Mouse (Mus musculus): Measurements from ENCODE around the gene Saysd1. TPM values are rescaled to one million over a fixed set of nuclear protein-coding genes. Genes with fewer than 3 reads are reported as not detected.
"Not testable (repeated sequence)": the region's sequence is repeated elsewhere in the genome, so short reads cannot be mapped to it uniquely, and the experiment has no call there.

Saysd1 gene
- total and polyA plus RNA-seq, 3 experiments = 6.2 to 9.8 (median 7.0) TPM

DNA sequence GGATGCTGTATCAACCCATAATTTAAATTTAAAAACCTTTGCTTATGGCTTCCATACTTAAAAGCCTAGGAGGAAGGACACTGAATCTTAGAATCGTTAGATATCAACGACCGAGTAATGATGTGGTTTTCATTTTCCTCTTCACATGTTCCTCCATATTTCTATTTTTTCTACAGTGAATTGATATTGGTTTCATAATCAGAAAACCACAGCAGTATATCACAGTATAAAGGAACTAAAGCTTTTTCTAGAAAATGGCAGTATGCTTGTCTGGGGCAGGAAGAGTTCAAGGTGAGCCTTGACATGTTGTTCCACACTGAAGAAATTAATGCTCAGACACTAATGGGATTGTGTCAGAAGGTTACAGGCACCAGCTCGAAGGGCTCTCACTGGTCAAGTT lies 97.4 kb downstream of the Saysd1 start:
- DNase-seq = no peak

- no peak for DNase-seq
Observed at GRCm38 (mm10) chr14:20039795-20040194, 98.5 kb downstream of the Saysd1 start.

- DNase-seq = no peak
Observed at GRCm38 (mm10) chr14:20032738-20033116, 105.6 kb downstream of the Saysd1 start.

DNA sequence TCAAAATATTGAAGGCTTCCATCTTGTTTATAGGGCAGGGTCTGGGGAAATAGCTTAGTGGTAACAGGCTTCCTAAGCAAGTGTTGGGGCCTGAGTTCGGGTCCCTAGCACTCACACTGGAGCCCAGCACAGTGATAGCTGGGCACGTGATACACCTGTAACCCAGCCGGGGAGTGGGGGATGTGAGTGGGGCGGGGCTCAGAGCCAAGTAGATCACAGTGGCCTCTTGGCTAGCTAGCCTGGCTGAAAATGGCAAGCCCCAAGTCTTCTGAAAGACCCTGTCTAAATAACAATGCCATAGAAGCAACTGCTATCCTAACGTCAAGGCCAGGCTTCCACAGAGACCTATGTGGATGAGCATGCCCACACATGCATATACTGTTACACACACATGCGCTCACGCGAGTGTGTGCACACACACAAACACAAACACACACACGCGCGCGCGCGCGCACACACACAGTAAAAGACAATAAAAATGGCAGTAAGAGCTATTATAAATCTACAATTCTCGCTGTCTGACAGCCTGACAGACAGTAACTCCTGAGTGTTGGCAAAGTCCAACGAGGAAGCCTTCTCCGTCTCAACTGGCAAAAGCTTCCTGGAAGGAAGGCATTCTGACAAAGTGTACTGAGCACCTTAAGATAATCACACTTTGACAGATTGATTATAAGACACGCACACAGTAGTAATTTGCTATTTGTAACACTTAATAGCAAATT lies 106.2 kb downstream of the Saysd1 start:
- no peak for DNase-seq

DNA sequence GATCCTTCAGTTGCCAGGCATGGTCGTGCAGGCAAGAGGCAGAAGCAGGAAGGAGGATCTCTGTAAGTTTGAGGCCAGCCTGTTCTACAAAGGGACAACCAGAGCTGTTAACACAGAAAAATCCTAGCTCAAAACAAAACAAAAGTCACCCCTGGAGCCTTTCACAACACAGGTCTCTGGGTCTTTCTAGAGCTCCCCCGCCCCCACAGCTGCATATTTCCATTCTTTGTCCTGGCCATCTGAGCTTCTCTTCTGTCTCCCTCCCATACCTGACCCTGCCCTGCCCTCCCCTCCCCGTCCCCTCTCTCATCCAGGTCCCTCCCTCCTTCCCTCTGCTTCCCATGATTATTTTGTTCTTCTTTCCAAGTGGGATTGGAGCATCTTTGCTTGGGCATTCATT lies 108.7 kb downstream of the Saysd1 start:
- no peak for DNase-seq

GRCm38 (mm10) chr14:20027475-20027874 lies 110.9 kb downstream of the Saysd1 start:
- not testable (repeated sequence) for DNase-seq

Other genes starting within 250 kb of the Saysd1 start
- gene Gng2, start 160.9 kb downstream of the Saysd1 start, total RNA-seq (2021) = 10 to 100 TPM; 32.8 to 39.5 TPM
- 3.3 and 3.7 TPM in 2 replicates for gene Gng2, start 160.9 kb downstream of the Saysd1 start, polyA plus RNA-seq (2012; rRNA removed)
- 1 to 10 TPM; 8.6 to 9.5 TPM for gene Kcnk5, start 43.3 kb upstream of the Saysd1 start, total RNA-seq (2021)
- 6.4 and 9.8 TPM in 2 replicates for gene Kcnk5, start 43.3 kb upstream of the Saysd1 start, polyA plus RNA-seq (2012; rRNA removed)
- not detected for gene Kcnk16, start 130.7 kb upstream of the Saysd1 start, total RNA-seq (2021)
- not detected in 2 replicates for gene Kcnk16, start 130.7 kb upstream of the Saysd1 start, polyA plus RNA-seq (2012; rRNA removed)
- 10 to 100 TPM; 45.7 to 55.2 TPM for gene Nudt13, start 156.2 kb upstream of the Saysd1 start, total RNA-seq (2021)
- 22.3 and 23.2 TPM in 2 replicates for gene Nudt13, start 156.2 kb upstream of the Saysd1 start, polyA plus RNA-seq (2012; rRNA removed)
- gene Ecd, start 209.6 kb upstream of the Saysd1 start, total RNA-seq (2021) = 10 to 100 TPM; 41.4 to 43.6 TPM
- gene Ecd, start 209.6 kb upstream of the Saysd1 start, polyA plus RNA-seq (2012; rRNA removed) = 10.3 and 14.9 TPM in 2 replicates
- gene Fam149b, start 209.6 kb upstream of the Saysd1 start, total RNA-seq (2021) = 10 to 100 TPM; 40.2 to 41.6 TPM
- 14.9 and 15.2 TPM in 2 replicates for gene Fam149b, start 209.6 kb upstream of the Saysd1 start, polyA plus RNA-seq (2012; rRNA removed)

All from adrenal gland, adult 2 months (tissue).